Mouse (Mus musculus): ENCODE data around the gene Wdr61. TPM values are rescaled to one million over a fixed set of nuclear protein-coding genes. Genes with fewer than 3 reads are reported as not detected.
A peak's percentile ranks its signal among the peaks of the same experiment; 100 is the strongest.

Wdr61 gene
- polyA plus RNA-seq, 1 experiment from 2014 or later, result 162 TPM

DNA sequence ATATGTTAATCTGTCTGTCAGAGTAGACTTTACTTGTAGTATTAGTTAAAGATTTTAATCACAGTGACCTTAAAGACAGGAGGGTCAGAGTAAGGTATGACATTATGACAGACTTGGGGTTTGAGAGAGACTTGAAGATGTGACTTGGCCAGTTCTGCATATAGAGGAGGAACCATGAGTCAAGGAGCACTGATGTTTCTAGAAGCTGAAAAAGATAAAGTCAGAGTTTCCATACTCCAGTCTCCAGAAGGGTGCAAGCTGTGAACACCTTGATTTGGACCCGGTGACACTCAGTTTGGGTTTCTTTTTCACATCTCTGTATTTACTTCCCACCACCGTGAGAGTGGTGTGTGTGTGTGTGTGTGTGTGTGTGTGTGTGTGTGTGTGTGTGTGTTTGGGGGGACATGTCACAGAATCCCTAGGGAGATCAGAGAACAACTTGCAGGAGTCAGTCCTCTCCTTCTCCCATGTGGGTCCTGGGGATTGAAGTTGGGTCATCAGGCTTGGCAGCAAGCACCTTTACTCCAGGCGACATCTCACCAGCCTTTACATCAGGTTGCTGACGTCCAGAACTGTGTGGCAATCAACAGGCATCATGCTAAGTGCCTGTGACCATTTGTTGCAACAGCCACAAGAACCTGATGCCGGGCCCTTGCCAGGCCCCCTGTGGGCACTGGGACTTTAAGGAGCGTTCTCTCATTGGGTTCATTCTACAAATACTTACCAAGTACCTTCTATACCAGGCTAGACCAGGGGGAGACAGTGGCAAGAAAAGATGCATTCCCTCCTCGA lies 50.3 kb downstream of the Wdr61 start:
- no peak overlapping the region for H3K4me3 ChIP-seq (ENCODE audit: low read depth, low read length)
- no peaks in the 10 kb centered on the region for H3K4me1 ChIP-seq (replicated peaks; ENCODE audit: control insufficient read depth, insufficient read depth, low read length)
- H3K4me2 ChIP-seq (ENCODE audit: low read length), result no peak overlapping the region
- DNase-seq (ENCODE audit: low spot score), result no peak
- H3K9me3 ChIP-seq (ENCODE audit: control insufficient read depth, low read length), result no peaks in the 10 kb centered on the region
- no peak overlapping the region for H3K27ac ChIP-seq (ENCODE audit: low read depth)
- ATAC-seq (replicated peaks; ENCODE audit: low FRiP score, low TSS enrichment, low read depth), result no peak
- H3K9ac ChIP-seq (ENCODE audit: low read length), result no peak overlapping the region
- H3K36me3 ChIP-seq (ENCODE audit: control insufficient read depth, insufficient read depth, low read length), result no peaks in the 10 kb centered on the region
- H3K27me3 ChIP-seq (replicated peaks; ENCODE audit: control insufficient read depth, insufficient read depth, low read length), result no peaks in the 10 kb centered on the region
- 73% methylated on average over 7 of the region's 7 CpGs for WGBS

DNA sequence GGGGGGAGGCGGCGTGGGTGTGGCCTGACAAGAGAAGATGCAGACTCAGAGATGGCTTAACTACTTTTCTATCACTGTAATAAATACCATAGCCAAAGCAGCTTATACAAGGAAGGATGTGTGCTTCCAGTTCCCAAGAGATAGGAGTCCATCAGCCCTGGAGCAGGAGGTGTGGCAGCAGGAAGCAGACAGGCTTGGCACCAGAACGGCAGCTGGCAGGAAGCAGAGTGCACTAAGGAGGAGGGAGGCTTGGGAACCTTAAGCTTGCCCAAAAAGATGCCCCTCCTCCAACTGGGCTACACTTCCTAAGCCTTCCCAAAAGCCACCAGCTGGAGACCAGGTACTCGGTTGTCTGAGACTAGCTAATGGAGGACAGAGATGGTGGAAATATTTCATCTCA lies 51.5 kb downstream of the Wdr61 start:
- Histone ChIP-seq H3K4me3 (ENCODE audit: low read depth, low read length) (no peak overlapping the region), H3K4me1 (replicated peaks; ENCODE audit: control insufficient read depth, insufficient read depth, low read length) (no peaks in the 10 kb centered on the region), H3K9ac (ENCODE audit: low read length) (no peak overlapping the region), H3K36me3 (ENCODE audit: control insufficient read depth, insufficient read depth, low read length) (no peaks in the 10 kb centered on the region), H3K4me2 (ENCODE audit: low read length) (no peak overlapping the region), H3K27ac (ENCODE audit: low read depth) (no peak overlapping the region), H3K9me3 (ENCODE audit: control insufficient read depth, low read length) (no peaks in the 10 kb centered on the region), H3K27me3 (replicated peaks; ENCODE audit: control insufficient read depth, insufficient read depth, low read length) (no peaks in the 10 kb centered on the region)
- DNase-seq (ENCODE audit: low spot score), result no peak
- no peak for ATAC-seq (replicated peaks; ENCODE audit: low FRiP score, low TSS enrichment, low read depth)
- WGBS, result 73% methylated on average over 3 of the region's 4 CpGs

DNA sequence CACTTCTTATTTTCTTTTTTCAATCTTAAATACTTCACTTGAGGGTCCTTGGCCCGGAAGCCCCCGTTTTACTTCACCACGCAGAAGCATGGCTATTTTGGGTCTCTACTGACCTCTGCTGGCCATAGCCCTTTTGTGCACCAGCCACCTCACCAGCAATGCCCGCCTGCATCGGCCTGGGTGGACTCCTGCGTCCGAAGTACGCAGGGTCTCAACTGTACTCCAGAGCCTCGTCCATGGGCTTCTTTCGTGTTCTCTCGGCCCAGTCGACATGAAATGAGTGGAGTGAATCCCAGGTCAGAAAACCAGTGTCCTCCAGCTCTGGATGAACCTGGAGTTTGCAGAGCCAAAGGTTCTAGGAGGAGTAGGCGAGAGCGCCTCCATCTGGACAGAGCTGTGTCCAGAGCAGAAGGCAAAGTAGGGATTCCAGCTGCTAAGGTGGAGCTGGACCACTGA lies 57.8 kb downstream of the Wdr61 start:
- ATAC-seq (replicated peaks; ENCODE audit: low FRiP score, low TSS enrichment, low read depth) (peak; percentile 73), DNase-seq (ENCODE audit: low spot score) (peak; percentile 92)
- H3K9me3 ChIP-seq (ENCODE audit: control insufficient read depth, low read length), result no peaks in the 10 kb centered on the region
- H3K36me3 ChIP-seq (ENCODE audit: control insufficient read depth, insufficient read depth, low read length), result no peaks in the 10 kb centered on the region
- 2% methylated on average over 14 of the region's 14 CpGs for WGBS
- peak overlapping the region; percentile 18; the same call in 1 of the 2 replicates for H3K9ac ChIP-seq (ENCODE audit: low read length)
- peak overlapping the region; percentile 67 for H3K4me2 ChIP-seq (ENCODE audit: low read length)
- no peaks in the 10 kb centered on the region for H3K27me3 ChIP-seq (replicated peaks; ENCODE audit: control insufficient read depth, insufficient read depth, low read length)
- H3K27ac ChIP-seq (ENCODE audit: low read depth), result no peak overlapping the region
- peak overlapping the region; percentile 31 for H3K4me3 ChIP-seq (ENCODE audit: low read depth, low read length)
- H3K4me1 ChIP-seq (replicated peaks; ENCODE audit: control insufficient read depth, insufficient read depth, low read length), result no peaks in the 10 kb centered on the region

GRCm38 (mm10) chr9:54673887-54674286 lies 60.4 kb downstream of the Wdr61 start:
- Histone ChIP-seq H3K27ac (ENCODE audit: low read depth) (no peak overlapping the region), H3K9me3 (ENCODE audit: control insufficient read depth, low read length) (no peaks in the 10 kb centered on the region), H3K4me1 (replicated peaks; ENCODE audit: control insufficient read depth, insufficient read depth, low read length) (no peaks in the 10 kb centered on the region), H3K4me3 (ENCODE audit: low read depth, low read length) (no peak overlapping the region), H3K9ac (ENCODE audit: low read length) (no peak overlapping the region), H3K27me3 (replicated peaks; ENCODE audit: control insufficient read depth, insufficient read depth, low read length) (no peaks in the 10 kb centered on the region), H3K4me2 (ENCODE audit: low read length) (no peak overlapping the region), H3K36me3 (ENCODE audit: control insufficient read depth, insufficient read depth, low read length) (no peaks in the 10 kb centered on the region)
- DNase-seq (ENCODE audit: low spot score) (no peak), ATAC-seq (replicated peaks; ENCODE audit: low FRiP score, low TSS enrichment, low read depth) (no peak)
- 80% methylated on average over 13 of the region's 13 CpGs for WGBS

DNA sequence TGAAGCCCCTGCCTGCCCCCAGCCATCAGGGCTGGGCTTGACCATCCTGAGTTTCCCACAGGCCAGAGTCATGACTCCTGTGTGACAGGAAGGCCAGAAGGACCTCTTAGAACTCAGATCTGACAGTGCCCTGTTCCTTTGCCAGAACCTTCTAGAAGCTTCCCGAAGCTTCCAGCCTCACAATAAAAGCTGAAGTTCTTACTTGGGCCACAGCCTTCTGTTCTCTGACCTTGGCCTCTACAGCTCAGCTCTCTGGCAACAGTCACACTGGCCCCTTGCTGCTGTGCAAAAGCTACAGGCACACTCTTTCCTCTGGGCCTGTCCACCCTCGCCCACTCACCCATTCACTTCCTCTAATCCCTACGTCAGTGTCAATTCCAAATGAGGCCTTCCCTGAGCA lies 62.4 kb downstream of the Wdr61 start:
- H3K27me3 ChIP-seq (replicated peaks; ENCODE audit: control insufficient read depth, insufficient read depth, low read length), result no peaks in the 10 kb centered on the region
- no peaks in the 10 kb centered on the region for H3K36me3 ChIP-seq (ENCODE audit: control insufficient read depth, insufficient read depth, low read length)
- 82% methylated on average over 3 of the region's 3 CpGs for WGBS
- H3K4me1 ChIP-seq (replicated peaks; ENCODE audit: control insufficient read depth, insufficient read depth, low read length), result no peaks in the 10 kb centered on the region
- no peak overlapping the region for H3K27ac ChIP-seq (ENCODE audit: low read depth)
- ATAC-seq (replicated peaks; ENCODE audit: low FRiP score, low TSS enrichment, low read depth) (no peak), DNase-seq (ENCODE audit: low spot score) (no peak)
- H3K9me3 ChIP-seq (ENCODE audit: control insufficient read depth, low read length), result no peaks in the 10 kb centered on the region
- no peak overlapping the region for H3K9ac ChIP-seq (ENCODE audit: low read length)
- no peak overlapping the region for H3K4me2 ChIP-seq (ENCODE audit: low read length)
- H3K4me3 ChIP-seq (ENCODE audit: low read depth, low read length), result no peak overlapping the region

DNA sequence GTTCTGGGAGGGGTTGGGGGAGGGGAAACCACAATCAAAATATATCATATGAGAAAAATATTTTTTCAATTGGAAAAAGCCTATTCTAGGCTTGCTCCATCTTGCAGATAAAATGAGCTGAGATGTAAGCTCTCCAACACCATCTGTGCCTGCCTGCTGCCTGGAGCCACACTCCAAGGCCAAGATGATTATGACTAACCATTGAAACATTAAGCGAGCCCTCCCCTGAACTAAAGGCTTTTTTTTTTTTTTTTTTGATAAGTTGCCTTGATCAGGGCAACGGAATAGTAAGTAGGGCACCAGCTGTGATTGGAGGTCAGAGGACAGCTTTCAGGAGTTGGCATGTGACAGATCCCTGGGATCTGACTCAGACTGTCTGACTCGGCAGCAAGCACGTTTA lies 65.9 kb downstream of the Wdr61 start:
- no peaks in the 10 kb centered on the region for H3K4me1 ChIP-seq (replicated peaks; ENCODE audit: control insufficient read depth, insufficient read depth, low read length)
- H3K36me3 ChIP-seq (ENCODE audit: control insufficient read depth, insufficient read depth, low read length), result no peaks in the 10 kb centered on the region
- H3K9me3 ChIP-seq (ENCODE audit: control insufficient read depth, low read length), result no peaks in the 10 kb centered on the region
- no peaks in the 10 kb centered on the region for H3K27me3 ChIP-seq (replicated peaks; ENCODE audit: control insufficient read depth, insufficient read depth, low read length)
- no peak for ATAC-seq (replicated peaks; ENCODE audit: low FRiP score, low TSS enrichment, low read depth)
- H3K9ac ChIP-seq (ENCODE audit: low read length), result no peak overlapping the region
- H3K4me3 ChIP-seq (ENCODE audit: low read depth, low read length), result no peak overlapping the region
- no peak for DNase-seq (ENCODE audit: low spot score)
- H3K4me2 ChIP-seq (ENCODE audit: low read length), result no peak overlapping the region
- WGBS, result 79% methylated on average over 4 of the region's 4 CpGs
- H3K27ac ChIP-seq (ENCODE audit: low read depth), result no peak overlapping the region

- no peaks in the 10 kb centered on the region for H3K36me3 ChIP-seq (ENCODE audit: control insufficient read depth, insufficient read depth, low read length)
- ATAC-seq (replicated peaks; ENCODE audit: low FRiP score, low TSS enrichment, low read depth), result no peak
- no peaks in the 10 kb centered on the region for H3K9me3 ChIP-seq (ENCODE audit: control insufficient read depth, low read length)
- WGBS, result 95% methylated on average over 3 of the region's 3 CpGs
- no peaks in the 10 kb centered on the region for H3K27me3 ChIP-seq (replicated peaks; ENCODE audit: control insufficient read depth, insufficient read depth, low read length)
- H3K27ac ChIP-seq (ENCODE audit: low read depth), result no peak overlapping the region
- DNase-seq (ENCODE audit: low spot score), result no peak
- H3K4me1 ChIP-seq (replicated peaks; ENCODE audit: control insufficient read depth, insufficient read depth, low read length), result no peaks in the 10 kb centered on the region; the same call in 1 of the 2 replicates
- H3K9ac ChIP-seq (ENCODE audit: low read length), result no peak overlapping the region
- no peak overlapping the region for H3K4me3 ChIP-seq (ENCODE audit: low read depth, low read length)
- no peak overlapping the region for H3K4me2 ChIP-seq (ENCODE audit: low read length)
These were observed 68.2 kb downstream of the Wdr61 start for GRCm38 (mm10) chr9:54666116-54666515.
